Mouse (Mus musculus): ENCODE data around the gene Pcyt2. TPM values are rescaled to one million over a fixed set of nuclear protein-coding genes. Genes with fewer than 3 reads are reported as not detected.

Gene Pcyt2
- polyA plus RNA-seq, 1 experiment from 2014 or later: 73.2 TPM

GRCm38 (mm10) chr11:120572752-120573584, 44.8 kb downstream of the Pcyt2 start, which contains the start of gene P4hb:
P4hb (minus strand) TSS chr11:120573253.
- under 1% methylated on average over 93 of the region's 94 CpGs for WGBS
- Histone ChIP-seq H3K4me3 (ENCODE audit: control insufficient read depth in 1 of 2, insufficient read depth in 1 of 2, low read depth in 1 of 2, low read length in 2 of 2) (peak within 1 kb of the TSS; percentile 87), H3K9me3 (ENCODE audit: control insufficient read depth, low read length) (no peaks in the 10 kb centered on the region), H3K27ac (replicated peaks in 1 of 2; ENCODE audit: control insufficient read depth in 1 of 2, insufficient read depth in 1 of 2, low read depth in 2 of 2, low read length in 2 of 2) (peak within 1 kb of the TSS; percentile 96 to 99), H3K9ac (ENCODE audit: low read length) (peak within 1 kb of the TSS; percentile 96), H3K27me3 (ENCODE audit: control insufficient read depth, insufficient read depth, low read length) (no peaks in the 10 kb centered on the region), H3K4me2 (ENCODE audit: low read length) (peak within 1 kb of the TSS; percentile 92), H3K4me1 (ENCODE audit: control insufficient read depth in 2 of 2, insufficient read depth in 2 of 2, low read length in 2 of 2) (peaks cover 9 to 24% of the 10 kb centered on the region in 2 experiments), H3K36me3 (ENCODE audit: control insufficient read depth, insufficient read depth, low read length) (peaks cover 49% of the 10 kb centered on the region)
- peak; percentile 96 for ATAC-seq (ENCODE audit: insufficient number of reproducible peaks, insufficient read depth, low FRiP score, low read depth)

- H3K36me3 ChIP-seq (ENCODE audit: control insufficient read depth, insufficient read depth, low read length): peaks cover 49% of the 10 kb centered on the region
Measured at GRCm38 (mm10) chr11:120572417-120572751, 45.4 kb downstream of the Pcyt2 start.

GRCm38 (mm10) chr11:120571754-120572416, 45.9 kb downstream of the Pcyt2 start:
- Histone ChIP-seq H3K9me3 (ENCODE audit: control insufficient read depth, low read length) (no peaks in the 10 kb centered on the region), H3K9ac (ENCODE audit: low read length) (peak overlapping the region; percentile 94), H3K4me2 (ENCODE audit: low read length) (peak overlapping the region; percentile 91), H3K27me3 (ENCODE audit: control insufficient read depth, insufficient read depth, low read length) (no peaks in the 10 kb centered on the region), H3K27ac (replicated peaks in 1 of 2; ENCODE audit: control insufficient read depth in 1 of 2, insufficient read depth in 1 of 2, low read depth in 2 of 2, low read length in 2 of 2) (peak overlapping the region; percentile 76 to 99; a peak in 3 of 4 replicates), H3K4me1 (ENCODE audit: control insufficient read depth in 2 of 2, insufficient read depth in 2 of 2, low read length in 2 of 2) (peaks cover 9 to 24% of the 10 kb centered on the region in 2 experiments), H3K36me3 (ENCODE audit: control insufficient read depth, insufficient read depth, low read length) (peaks cover 49% of the 10 kb centered on the region), H3K4me3 (ENCODE audit: control insufficient read depth in 1 of 2, insufficient read depth in 1 of 2, low read depth in 1 of 2, low read length in 2 of 2) (peak overlapping the region; percentile 87)
- no peak for ATAC-seq (ENCODE audit: insufficient number of reproducible peaks, insufficient read depth, low FRiP score, low read depth)
- WGBS: 5% methylated on average over 11 of the region's 11 CpGs

More at GRCm38 (mm10) chr11:120572417-120572751, 45.4 kb downstream of the Pcyt2 start:
- H3K9ac ChIP-seq (ENCODE audit: low read length): peak overlapping the region; percentile 94
- WGBS: under 1% methylated on average over 24 of the region's 24 CpGs
- H3K27me3 ChIP-seq (ENCODE audit: control insufficient read depth, insufficient read depth, low read length): no peaks in the 10 kb centered on the region
- H3K4me1 ChIP-seq (ENCODE audit: control insufficient read depth in 2 of 2, insufficient read depth in 2 of 2, low read length in 2 of 2): peaks cover 9 to 24% of the 10 kb centered on the region in 2 experiments
- H3K4me3 ChIP-seq (ENCODE audit: control insufficient read depth in 1 of 2, insufficient read depth in 1 of 2, low read depth in 1 of 2, low read length in 2 of 2): peak overlapping the region; percentile 87
- H3K27ac ChIP-seq (replicated peaks in 1 of 2; ENCODE audit: control insufficient read depth in 1 of 2, insufficient read depth in 1 of 2, low read depth in 2 of 2, low read length in 2 of 2): peak overlapping the region; percentile 76 to 99
- H3K4me2 ChIP-seq (ENCODE audit: low read length): peak overlapping the region; percentile 91
- ATAC-seq (ENCODE audit: insufficient number of reproducible peaks, insufficient read depth, low FRiP score, low read depth): peak; percentile 39
- H3K9me3 ChIP-seq (ENCODE audit: control insufficient read depth, low read length): no peaks in the 10 kb centered on the region

GRCm38 (mm10) chr11:120571122-120571521, 46.6 kb downstream of the Pcyt2 start:
- H3K27ac ChIP-seq (replicated peaks in 1 of 2; ENCODE audit: control insufficient read depth in 1 of 2, insufficient read depth in 1 of 2, low read depth in 2 of 2, low read length in 2 of 2): no peak overlapping the region
- peaks cover 9 to 24% of the 10 kb centered on the region in 2 experiments for H3K4me1 ChIP-seq (ENCODE audit: control insufficient read depth in 2 of 2, insufficient read depth in 2 of 2, low read length in 2 of 2)
- peaks cover 56% of the 10 kb centered on the region for H3K36me3 ChIP-seq (ENCODE audit: control insufficient read depth, insufficient read depth, low read length)
- H3K4me2 ChIP-seq (ENCODE audit: low read length): peak overlapping the region; percentile 91
- peak overlapping the region; percentile 87; a peak in 2 of 4 replicates for H3K4me3 ChIP-seq (ENCODE audit: control insufficient read depth in 1 of 2, insufficient read depth in 1 of 2, low read depth in 1 of 2, low read length in 2 of 2)
- H3K9me3 ChIP-seq (ENCODE audit: control insufficient read depth, low read length): no peaks in the 10 kb centered on the region
- H3K9ac ChIP-seq (ENCODE audit: low read length): peak overlapping the region; percentile 94
- no peaks in the 10 kb centered on the region for H3K27me3 ChIP-seq (ENCODE audit: control insufficient read depth, insufficient read depth, low read length)
- 41% methylated on average over 3 of the region's 3 CpGs for WGBS
- ATAC-seq (ENCODE audit: insufficient number of reproducible peaks, insufficient read depth, low FRiP score, low read depth): no peak

- no peak overlapping the region for H3K27ac ChIP-seq (replicated peaks in 1 of 2; ENCODE audit: control insufficient read depth in 1 of 2, insufficient read depth in 1 of 2, low read depth in 2 of 2, low read length in 2 of 2)
- no peak overlapping the region for H3K4me2 ChIP-seq (ENCODE audit: low read length)
- H3K36me3 ChIP-seq (ENCODE audit: control insufficient read depth, insufficient read depth, low read length): peaks cover 84% of the 10 kb centered on the region
- 89% methylated on average over 6 of the region's 6 CpGs for WGBS
- H3K27me3 ChIP-seq (ENCODE audit: control insufficient read depth, insufficient read depth, low read length): no peaks in the 10 kb centered on the region
- H3K9me3 ChIP-seq (ENCODE audit: control insufficient read depth, low read length): no peaks in the 10 kb centered on the region
- no peak overlapping the region for H3K9ac ChIP-seq (ENCODE audit: low read length)
- no peak for ATAC-seq (ENCODE audit: insufficient number of reproducible peaks, insufficient read depth, low FRiP score, low read depth)
- no peak overlapping the region for H3K4me3 ChIP-seq (ENCODE audit: control insufficient read depth in 1 of 2, insufficient read depth in 1 of 2, low read depth in 1 of 2, low read length in 2 of 2)
- peaks cover 6 to 12% of the 10 kb centered on the region in 2 experiments for H3K4me1 ChIP-seq (ENCODE audit: control insufficient read depth in 2 of 2, insufficient read depth in 2 of 2, low read length in 2 of 2)
Measured at GRCm38 (mm10) chr11:120568324-120568723, 49.4 kb downstream of the Pcyt2 start.

GRCm38 (mm10) chr11:120565114-120565513, 52.6 kb downstream of the Pcyt2 start:
- no peaks in the 10 kb centered on the region for H3K9me3 ChIP-seq (ENCODE audit: control insufficient read depth, low read length)
- no peak overlapping the region for H3K4me3 ChIP-seq (ENCODE audit: control insufficient read depth in 1 of 2, insufficient read depth in 1 of 2, low read depth in 1 of 2, low read length in 2 of 2)
- no peaks in the 10 kb centered on the region for H3K27me3 ChIP-seq (ENCODE audit: control insufficient read depth, insufficient read depth, low read length)
- 84% methylated on average over 9 of the region's 9 CpGs for WGBS
- no peak overlapping the region for H3K9ac ChIP-seq (ENCODE audit: low read length)
- H3K27ac ChIP-seq (replicated peaks in 1 of 2; ENCODE audit: control insufficient read depth in 1 of 2, insufficient read depth in 1 of 2, low read depth in 2 of 2, low read length in 2 of 2): no peak overlapping the region
- H3K36me3 ChIP-seq (ENCODE audit: control insufficient read depth, insufficient read depth, low read length): peaks cover 99% of the 10 kb centered on the region
- H3K4me1 ChIP-seq (ENCODE audit: control insufficient read depth in 2 of 2, insufficient read depth in 2 of 2, low read length in 2 of 2): no peaks in the 10 kb centered on the region
- ATAC-seq (ENCODE audit: insufficient number of reproducible peaks, insufficient read depth, low FRiP score, low read depth): no peak
- no peak overlapping the region for H3K4me2 ChIP-seq (ENCODE audit: low read length)

GRCm38 (mm10) chr11:120562949-120563348, 54.8 kb downstream of the Pcyt2 start:
- H3K36me3 ChIP-seq (ENCODE audit: control insufficient read depth, insufficient read depth, low read length): peaks cover 92% of the 10 kb centered on the region
- no peak overlapping the region for H3K9ac ChIP-seq (ENCODE audit: low read length)
- WGBS: 95% methylated on average over 13 of the region's 13 CpGs
- H3K27me3 ChIP-seq (ENCODE audit: control insufficient read depth, insufficient read depth, low read length): no peaks in the 10 kb centered on the region
- H3K4me3 ChIP-seq (ENCODE audit: control insufficient read depth in 1 of 2, insufficient read depth in 1 of 2, low read depth in 1 of 2, low read length in 2 of 2): no peak overlapping the region
- no peaks in the 10 kb centered on the region for H3K4me1 ChIP-seq (ENCODE audit: control insufficient read depth in 2 of 2, insufficient read depth in 2 of 2, low read length in 2 of 2)
- H3K27ac ChIP-seq (replicated peaks in 1 of 2; ENCODE audit: control insufficient read depth in 1 of 2, insufficient read depth in 1 of 2, low read depth in 2 of 2, low read length in 2 of 2): no peak overlapping the region
- no peaks in the 10 kb centered on the region for H3K9me3 ChIP-seq (ENCODE audit: control insufficient read depth, low read length)
- ATAC-seq (ENCODE audit: insufficient number of reproducible peaks, insufficient read depth, low FRiP score, low read depth): no peak
- no peak overlapping the region for H3K4me2 ChIP-seq (ENCODE audit: low read length)

Data from heart, embryonic 14.5 days (tissue).